Mouse (Mus musculus): Measurements from ENCODE around the gene Ciz1.

GRCm38 (mm10) chr2:32427720-32428119 is 75.6 kb downstream of the Ciz1 start:
- TF ChIP-seq CTCF (IDR thresholded peaks at IDR 0.05; ENCODE audit: low read depth, low read length) = no peak
- no peak for TF ChIP-seq POLR2A (IDR thresholded peaks at IDR 0.05; ENCODE audit: borderline replicate concordance, low read depth, low read length)

All from bone marrow macrophage, adult 2 months (primary cell).